32 mouse cellular contexts compared by ENCODE assay signal in the genomic region with DNA sequence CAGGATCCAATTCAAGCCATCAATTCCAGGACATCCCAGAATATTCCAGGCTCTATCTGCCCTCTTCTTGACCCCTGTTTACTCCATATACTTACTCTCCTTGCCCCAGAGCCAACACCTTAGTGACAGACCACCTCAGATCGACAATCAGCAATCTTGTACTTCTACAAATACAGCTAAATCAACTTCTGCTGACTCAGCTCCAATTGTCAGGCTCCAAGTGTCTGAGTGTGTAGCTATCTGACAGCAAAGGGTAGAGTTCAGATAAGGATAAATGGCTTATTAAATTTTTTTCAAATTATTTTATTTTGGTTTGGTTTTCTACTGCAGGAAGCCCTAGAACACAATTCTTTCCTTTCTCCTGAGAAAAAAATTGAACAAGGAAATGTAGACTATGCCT. TPM values are rescaled to one million over a fixed set of nuclear protein-coding genes. Genes with fewer than 3 reads are reported as not detected.
"Had no signal": no experiment of that assay in that cellular context is flagged by ENCODE, and none has a peak within 500 bp of the region (broad histone marks: within the 10 kb centered on the region; RNA-seq: fewer than 3 reads in every experiment).

No protein-coding gene starts in this region.

- DNase-seq: cerebellum, adult 9-11 months; cerebellum, postnatal 10 days; cerebellum, postnatal 14 days; cerebellum, postnatal 25 days; cerebellum, postnatal 36 days; embryo, embryonic 11 days; forebrain, postnatal 0 days; gastrocnemius, adult 2 months; gastrocnemius, postnatal 10 days; gastrocnemius, postnatal 14 days; gastrocnemius, postnatal 25 days; gastrocnemius, postnatal 36 days; heart, adult 18-20 months; heart, adult 2 months had no signal

- H3K27me3 ChIP-seq: embryonic facial prominence, embryonic 12.5 days; embryonic facial prominence, embryonic 13.5 days; embryonic facial prominence, embryonic 15.5 days; forebrain, embryonic 12.5 days; forebrain, embryonic 13.5 days; forebrain, embryonic 15.5 days had no signal

- H3K4me1 ChIP-seq: embryonic facial prominence, embryonic 10.5 days; embryonic facial prominence, embryonic 12.5 days; embryonic facial prominence, embryonic 13.5 days; embryonic facial prominence, embryonic 15.5 days; forebrain, embryonic 10.5 days; forebrain, embryonic 12.5 days; forebrain, embryonic 13.5 days; forebrain, embryonic 15.5 days had no signal

- H3K4me3 ChIP-seq: embryonic facial prominence, embryonic 10.5 days; embryonic facial prominence, embryonic 12.5 days; embryonic facial prominence, embryonic 13.5 days; embryonic facial prominence, embryonic 15.5 days; erythroblast, embryonic 14.5 days; forebrain, embryonic 10.5 days; forebrain, embryonic 12.5 days; forebrain, embryonic 13.5 days; forebrain, embryonic 15.5 days; gastrocnemius, adult 2 months; heart, adult 2 months had no signal

- H3K27ac ChIP-seq: embryonic facial prominence, embryonic 10.5 days; embryonic facial prominence, embryonic 12.5 days; embryonic facial prominence, embryonic 13.5 days; embryonic facial prominence, embryonic 15.5 days; forebrain, embryonic 10.5 days; forebrain, embryonic 12.5 days; forebrain, embryonic 13.5 days; forebrain, embryonic 15.5 days; gastrocnemius, adult 2 months; heart, adult 2 months had no signal

- H3K9me3 ChIP-seq: embryonic facial prominence, embryonic 10.5 days; embryonic facial prominence, embryonic 12.5 days; embryonic facial prominence, embryonic 13.5 days; embryonic facial prominence, embryonic 15.5 days; forebrain, embryonic 10.5 days; forebrain, embryonic 12.5 days; forebrain, embryonic 13.5 days; forebrain, embryonic 15.5 days had no signal

- H3K36me3 ChIP-seq: embryonic facial prominence, embryonic 10.5 days; embryonic facial prominence, embryonic 12.5 days; embryonic facial prominence, embryonic 13.5 days; embryonic facial prominence, embryonic 15.5 days; forebrain, embryonic 10.5 days; forebrain, embryonic 12.5 days; forebrain, embryonic 15.5 days had no signal

- H3K9ac ChIP-seq: embryonic facial prominence, embryonic 12.5 days; embryonic facial prominence, embryonic 13.5 days; embryonic facial prominence, embryonic 15.5 days; forebrain, embryonic 12.5 days; forebrain, embryonic 13.5 days; forebrain, embryonic 15.5 days; forebrain, postnatal 0 days had no signal

- H3K4me2 ChIP-seq: embryonic facial prominence, embryonic 12.5 days; embryonic facial prominence, embryonic 13.5 days; embryonic facial prominence, embryonic 15.5 days; forebrain, embryonic 12.5 days; forebrain, embryonic 13.5 days; forebrain, embryonic 15.5 days had no signal

RNA-seq across cellular contexts. Expression of a gene that starts 29.6 kb away (rescaled TPM):
- total RNA-seq: gastrocnemius, postnatal 25 days; granulocyte monocyte progenitor cell, adult 5-6 weeks; heart, adult 2 months; heart, adult 8-10 months had no signal
- polyA plus RNA-seq: cortical plate, adult 2 months; embryonic facial prominence, embryonic 11.5 days; erythroblast, embryonic 14.5 days; forebrain, embryonic 11.5 days; forebrain, embryonic 13.5 days; forebrain, embryonic 14.5 days; forebrain, embryonic 15.5 days; forebrain, embryonic 16.5 days; forebrain, postnatal 0 days; gonadal fat pad, adult 2 months; heart, adult 2 months had no signal

RNA-seq across cellular contexts. Expression of a gene that starts 38.3 kb away (rescaled TPM):
- total RNA-seq: gastrocnemius, adult 2 months; gastrocnemius, adult 8-10 months; gastrocnemius, postnatal 25 days; granulocyte monocyte progenitor cell, adult 5-6 weeks; heart, adult 18-20 months; heart, adult 2 months; heart, adult 8-10 months had no signal
- polyA plus RNA-seq: embryonic facial prominence, embryonic 11.5 days; erythroblast, embryonic 14.5 days; forebrain, embryonic 10.5 days; forebrain, embryonic 12.5 days; gonadal fat pad, adult 2 months; heart, adult 2 months had no signal
